Comparison of ENCODE assay signal across 24 mouse cellular contexts in the genomic region with DNA sequence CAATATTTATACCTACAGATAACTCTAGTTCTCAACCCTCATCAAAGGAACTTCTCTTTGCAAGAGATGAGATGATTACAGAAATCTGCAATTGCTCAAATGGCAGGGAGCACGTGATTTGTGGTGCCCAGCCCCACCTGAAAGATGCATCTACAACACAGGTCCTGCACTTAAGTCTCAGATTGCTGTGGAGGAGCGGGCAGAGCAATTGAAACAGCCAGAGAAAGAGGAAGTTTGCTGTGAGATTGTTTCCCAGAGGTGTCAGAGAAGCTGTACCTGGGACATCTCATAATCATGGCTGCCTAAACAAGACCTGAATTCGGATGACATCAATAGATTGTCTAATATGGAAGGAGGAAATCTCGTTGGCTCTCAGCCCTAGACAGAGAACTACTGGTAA.
DNase-seq lines count a peak whose midpoint lies in the region; ATAC-seq and TF ChIP-seq lines count a peak whose summit lies in the region.
"Had no signal": no experiment of that assay in that cellular context is flagged by ENCODE, and none has a peak within 500 bp of the region (broad histone marks: within the 10 kb centered on the region; RNA-seq: fewer than 3 reads in every experiment).

No protein-coding gene starts in this region.

- H3K4me1 ChIP-seq in lung, adult 2 months (ENCODE audit: control insufficient read depth, insufficient read depth, low read length), result no peaks in the 10 kb centered on the region
- H3K4me1 ChIP-seq: forebrain, embryonic 13.5 days; heart, embryonic 10.5 days; heart, embryonic 13.5 days; hindbrain, embryonic 12.5 days; hindbrain, embryonic 15.5 days; intestine, embryonic 15.5 days had no signal

- H3K27me3 ChIP-seq in splenic B cell, adult 2 months (ENCODE audit: control insufficient read depth, insufficient read depth, low read length, poor library complexity, severe bottlenecking), result no peaks in the 10 kb centered on the region
- H3K27me3 ChIP-seq: forebrain, embryonic 13.5 days; heart, embryonic 13.5 days; hindbrain, embryonic 12.5 days; hindbrain, embryonic 15.5 days; intestine, embryonic 15.5 days had no signal

- H3K36me3 ChIP-seq in splenic B cell, adult 2 months (ENCODE audit: control insufficient read depth, insufficient read depth, low read length, poor library complexity, severe bottlenecking), result no peaks in the 10 kb centered on the region
- H3K36me3 ChIP-seq: forebrain, embryonic 10.5 days; heart, embryonic 10.5 days; heart, embryonic 13.5 days; hindbrain, embryonic 12.5 days; hindbrain, embryonic 15.5 days; intestine, embryonic 15.5 days had no signal

- no peak for TF ChIP-seq POLR2A in lung, adult 2 months (IDR thresholded peaks at IDR 0.05; ENCODE audit: borderline replicate concordance, extremely low read depth, low read depth, low read length)

- DNase-seq in CD4-positive helper T cell, adult 2 months (ENCODE audit: low read depth, low spot score), result peak; percentile 39
- DNase-seq in splenic B cell, adult 2 months (ENCODE audit: low read depth, low spot score), result peak; percentile 63
- DNase-seq in gastrocnemius, postnatal 36 days, result no peak
- no peak for DNase-seq in lung, adult 2 months
- no peak for DNase-seq in kidney, adult 11 months
- DNase-seq: adrenal gland, adult 2 months; adrenal gland, postnatal 14 days; cerebellum, adult 11 months; cerebellum, adult 2 months; cerebellum, adult 9-11 months; cerebellum, postnatal 25 days; gastrocnemius, postnatal 10 days; heart, adult 2 months; heart, postnatal 14 days had no signal

- intact Hi-C loops in gastrocnemius, postnatal 36 days (cut with DNase I), result no loop called here

- no peak overlapping the region for H3K4me3 ChIP-seq in lung, adult 2 months (replicated peaks; ENCODE audit: extremely low read depth, low read depth, low read length)
- H3K4me3 ChIP-seq: forebrain, embryonic 10.5 days; forebrain, embryonic 13.5 days; heart, adult 2 months; heart, embryonic 10.5 days; heart, embryonic 13.5 days; hindbrain, embryonic 12.5 days; hindbrain, embryonic 15.5 days; intestine, embryonic 15.5 days had no signal

- no peak for TF ChIP-seq CTCF in lung, adult 2 months (IDR thresholded peaks at IDR 0.05; ENCODE audit: insufficient read depth, low read length)

- 71% methylated on average over 4 of the region's 4 CpGs for WGBS in lung, adult 2 months

- peak; percentile 39; the same call in 1 of the 2 replicates for ATAC-seq in common myeloid progenitor, adult 5-6 weeks (replicated peaks; ENCODE audit: low read depth, poor library complexity, severe bottlenecking)
- ATAC-seq in megakaryocyte, adult 5-6 weeks (ENCODE audit: poor library complexity, severe bottlenecking), result peak; percentile 77
- ATAC-seq: forebrain, embryonic 13.5 days; forebrain, embryonic 16.5 days; intestine, embryonic 15.5 days had no signal

Comparison
In these comparisons a context has a peak if more than half of its experiments do, and no peak if none do; other contexts are left out.
1. DNase-seq: peak in CD4-positive helper T cell, adult 2 months (single experiment) and splenic B cell, adult 2 months (single experiment); none in gastrocnemius, postnatal 36 days (0 of 2), lung, adult 2 months (single experiment) and kidney, adult 11 months (single experiment).